Mouse (Mus musculus): ENCODE measurements around the gene Flvcr1.
A peak's percentile ranks its signal among the peaks of the same experiment; 100 is the strongest.
"Not testable (repeated sequence)": the region's sequence is repeated elsewhere in the genome, so short reads cannot be mapped to it uniquely, and the experiment has no call there.

Gene Flvcr1

DNA sequence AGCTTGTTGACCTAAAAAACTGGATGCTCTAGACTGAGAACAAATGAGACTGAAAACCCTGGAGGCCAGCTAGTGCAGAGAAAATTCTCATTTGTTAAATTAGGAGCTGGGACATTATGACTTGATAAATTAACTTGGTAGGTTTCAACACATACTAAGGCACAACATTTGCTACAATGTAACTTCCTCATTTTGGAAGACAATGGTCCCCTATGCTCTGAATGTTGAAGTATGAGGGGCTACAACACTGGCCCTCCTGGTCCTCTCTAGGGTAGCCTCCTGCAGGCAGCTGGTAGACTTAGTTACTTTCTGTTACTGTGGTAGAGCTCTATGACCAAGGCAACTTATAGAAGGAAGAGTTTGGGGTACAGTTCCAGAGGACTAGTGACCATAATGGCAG lies 15.4 kb upstream of the Flvcr1 start:
- DNase-seq (ENCODE audit: low read depth): no peak

DNA sequence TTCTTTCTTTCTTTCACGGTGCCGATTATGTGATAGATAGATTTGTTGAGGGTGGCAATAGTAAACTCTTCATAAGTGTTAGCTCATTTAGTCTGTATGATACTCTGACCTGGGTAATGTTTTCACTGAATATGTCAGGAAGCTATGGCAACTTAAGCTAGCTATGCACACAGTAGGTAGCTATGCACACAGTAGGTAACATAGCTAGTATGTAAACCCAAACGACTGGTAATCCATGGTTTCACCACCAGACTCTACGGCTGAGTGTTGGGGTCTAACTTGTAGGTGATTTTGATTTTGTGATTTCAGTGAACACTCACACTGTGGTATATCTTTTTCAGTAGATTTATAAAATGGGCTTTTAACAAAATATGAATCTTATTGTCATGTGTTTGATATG lies 12.0 kb upstream of the Flvcr1 start:
- DNase-seq (ENCODE audit: low read depth): no peak

DNA sequence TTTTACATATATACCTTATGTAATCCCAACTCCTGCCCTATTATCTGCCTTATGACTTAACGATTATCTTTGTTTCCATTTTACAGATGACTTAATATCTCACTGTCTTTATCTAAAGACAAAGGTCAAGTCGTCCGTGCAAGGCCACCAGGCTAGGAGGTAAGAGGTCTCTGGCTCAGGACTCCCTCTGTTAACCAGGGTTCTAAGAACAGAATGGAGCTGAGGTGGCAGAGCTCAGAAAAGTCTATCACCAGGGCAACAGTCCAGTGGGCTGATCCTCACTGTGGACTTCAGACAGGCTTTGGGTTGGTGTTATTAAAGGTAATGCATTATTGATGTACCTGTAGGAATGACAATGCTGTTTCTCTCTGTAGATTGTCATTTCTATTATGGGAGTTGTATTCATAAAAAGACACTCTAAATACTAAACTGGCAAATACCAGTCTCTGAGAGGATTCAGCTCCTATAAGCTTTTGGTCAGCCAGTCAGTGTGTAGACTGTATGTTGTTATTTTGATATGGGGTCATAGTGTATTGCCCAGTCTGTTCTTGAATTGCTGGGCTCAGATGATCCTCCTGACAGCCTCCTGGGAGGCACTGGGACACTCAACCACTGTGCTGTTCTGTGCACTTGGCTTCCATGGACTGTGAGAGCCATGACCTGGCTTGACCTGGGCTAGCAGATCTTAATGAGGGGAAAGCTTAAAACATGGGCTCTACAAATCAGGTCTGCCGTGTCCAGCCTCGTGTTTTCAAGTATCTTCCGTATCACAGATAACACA lies 10.8 kb upstream of the Flvcr1 start, which contains the start of gene Spata45:
Gene Spata45, plus strand, starts transcription at position 86 of the 781 bp plus-strand sequence.
- no peak for DNase-seq (ENCODE audit: low read depth)

DNA sequence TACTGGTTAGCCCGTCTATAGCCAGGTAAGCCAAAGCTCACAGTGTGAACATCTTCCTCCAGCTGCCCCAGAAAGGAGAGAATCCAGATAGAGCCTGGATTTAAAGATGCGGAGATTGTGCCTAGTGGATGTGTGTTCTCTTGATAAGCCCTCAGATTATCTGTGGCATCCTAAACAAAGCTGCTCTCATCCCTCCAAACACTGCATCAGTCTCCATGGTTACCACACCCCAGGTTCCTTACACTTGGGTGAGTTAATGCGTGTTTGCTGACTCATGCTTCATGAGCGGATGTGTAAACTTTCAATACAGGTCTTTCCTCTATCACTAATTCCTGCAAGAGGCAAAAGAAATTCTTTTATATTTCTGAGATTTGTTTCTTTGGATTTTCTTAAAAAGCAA lies 9.7 kb upstream of the Flvcr1 start:
- no peak for DNase-seq (ENCODE audit: low read depth)

DNA sequence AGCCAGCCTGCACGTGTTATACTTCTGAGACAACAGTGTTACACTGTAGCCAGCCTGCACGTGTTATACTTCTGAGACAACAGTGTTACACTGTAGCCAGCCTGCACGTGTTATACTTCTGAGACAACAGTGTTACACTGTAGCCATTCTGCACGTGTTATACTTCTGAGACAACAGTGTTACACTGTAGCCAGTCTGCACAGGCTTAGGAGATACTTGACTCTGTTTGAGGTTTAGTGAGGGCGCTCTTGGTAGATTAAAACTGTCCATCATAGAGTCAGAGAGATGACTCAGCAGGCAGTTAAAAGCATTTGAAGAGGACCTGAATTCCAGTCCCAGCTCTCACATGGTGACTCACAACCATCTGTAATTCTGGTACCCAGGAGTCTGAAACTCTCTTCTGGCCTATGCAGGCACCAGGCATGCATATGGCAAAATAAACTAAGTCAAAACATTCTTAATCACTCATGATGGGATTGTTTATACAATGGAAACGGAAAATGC lies 5.0 kb upstream of the Flvcr1 start:
- peak; percentile 43 for DNase-seq (ENCODE audit: low read depth)

- no peak for DNase-seq (ENCODE audit: low read depth)
Observed at GRCm38 (mm10) chr1:191030182-191030581, 4.2 kb upstream of the Flvcr1 start.

- DNase-seq (ENCODE audit: low read depth): no peak
Observed at GRCm38 (mm10) chr1:191025016-191026012, 644 bp downstream of the Flvcr1 start.

GRCm38 (mm10) chr1:191023806-191024205 lies 2.2 kb downstream of the Flvcr1 start:
- DNase-seq (ENCODE audit: low read depth): not testable (repeated sequence)

DNA sequence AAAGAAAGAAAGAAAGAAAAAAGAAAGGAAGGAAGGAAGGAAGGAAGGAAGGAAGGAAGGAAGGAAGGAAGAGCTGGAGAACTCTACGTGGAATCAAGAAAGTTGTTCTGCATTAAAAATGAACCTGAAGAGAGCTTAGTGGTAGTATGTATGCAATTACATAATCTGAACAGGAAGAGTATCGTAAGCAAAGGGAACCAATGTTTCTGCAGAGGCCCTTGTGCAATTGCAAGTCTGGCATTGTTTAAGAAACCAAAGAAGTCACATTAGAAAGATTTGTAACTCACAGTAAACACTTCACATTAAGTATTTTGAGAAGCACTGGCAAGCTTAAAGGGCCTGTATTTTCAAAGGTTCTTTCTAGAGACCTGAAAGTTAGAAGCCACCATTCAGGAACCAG lies 2.8 kb downstream of the Flvcr1 start:
- no peak for DNase-seq (ENCODE audit: low read depth)

DNA sequence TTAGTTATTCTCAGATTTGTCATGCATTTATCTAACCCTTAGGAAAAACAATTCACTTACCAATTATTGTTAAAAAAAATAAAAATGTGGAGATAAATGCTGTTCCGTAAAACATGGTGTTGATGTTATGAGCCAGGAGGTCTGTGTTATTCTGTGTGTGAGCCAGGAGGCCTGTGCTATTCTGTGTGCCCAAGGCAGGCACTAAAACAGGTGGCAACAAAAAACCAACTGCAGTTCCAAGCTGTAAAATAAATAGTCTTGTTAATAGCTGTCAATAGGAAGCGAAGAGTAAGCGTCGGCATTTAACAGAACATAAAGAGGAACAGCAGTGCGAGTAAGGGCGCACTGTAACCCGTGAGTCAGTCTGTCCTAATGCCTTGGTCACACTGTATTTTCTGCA lies 4.9 kb downstream of the Flvcr1 start:
- no peak for DNase-seq (ENCODE audit: low read depth)

GRCm38 (mm10) chr1:191020217-191020924 lies 5.6 kb downstream of the Flvcr1 start:
- no peak for DNase-seq (ENCODE audit: low read depth)

- no peak for DNase-seq (ENCODE audit: low read depth)
Observed at GRCm38 (mm10) chr1:191019803-191020202, 6.2 kb downstream of the Flvcr1 start.

GRCm38 (mm10) chr1:191014271-191014670 lies 11.7 kb downstream of the Flvcr1 start:
- DNase-seq (ENCODE audit: low read depth): no peak

- DNase-seq (ENCODE audit: low read depth): no peak
Observed at GRCm38 (mm10) chr1:191008707-191009106, 17.3 kb downstream of the Flvcr1 start.

DNA sequence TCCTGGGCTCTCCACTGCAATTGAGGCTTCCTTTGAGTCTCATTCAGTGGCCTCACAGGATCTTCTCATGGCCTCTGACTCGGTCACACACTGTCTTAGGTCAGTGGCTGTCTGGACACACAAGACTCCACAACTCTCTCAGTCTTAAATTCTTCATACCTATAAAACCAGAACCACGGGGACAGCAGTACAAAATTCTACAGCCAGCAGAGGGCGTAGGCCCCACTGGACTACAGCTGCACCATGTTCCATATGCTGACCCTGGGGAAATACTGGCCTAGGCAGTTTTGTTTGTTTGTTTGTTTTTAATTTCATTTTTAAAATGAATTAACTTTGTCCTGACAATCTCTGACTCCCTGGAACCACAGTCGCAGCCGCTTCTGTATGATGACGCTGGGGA lies 23.8 kb downstream of the Flvcr1 start:
- DNase-seq (ENCODE audit: low read depth): no peak

- DNase-seq (ENCODE audit: low read depth): no peak
Observed at GRCm38 (mm10) chr1:191000686-191001085, 25.3 kb downstream of the Flvcr1 start.

DNA sequence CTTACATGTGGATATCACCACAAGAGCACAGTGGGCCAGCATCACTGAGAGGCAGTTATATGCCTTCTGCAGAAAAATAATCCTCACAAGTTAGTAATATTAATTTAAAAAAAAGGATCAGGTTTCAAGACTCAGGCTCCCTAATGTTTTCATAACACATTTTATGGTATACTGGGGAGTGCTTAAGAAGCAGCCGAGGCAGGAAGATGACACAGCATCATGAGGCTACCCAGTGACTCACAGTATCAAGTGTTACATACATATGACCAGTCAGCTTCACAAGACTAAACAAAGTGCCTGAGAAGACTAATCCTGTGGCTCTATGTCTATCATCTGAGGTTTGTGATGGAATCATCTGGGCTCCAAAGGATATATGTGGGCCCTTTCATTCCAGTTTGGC lies 27.9 kb downstream of the Flvcr1 start:
- DNase-seq (ENCODE audit: low read depth): no peak

- no peak for DNase-seq (ENCODE audit: low read depth)
Observed at GRCm38 (mm10) chr1:190996346-190996877, 29.5 kb downstream of the Flvcr1 start.

DNA sequence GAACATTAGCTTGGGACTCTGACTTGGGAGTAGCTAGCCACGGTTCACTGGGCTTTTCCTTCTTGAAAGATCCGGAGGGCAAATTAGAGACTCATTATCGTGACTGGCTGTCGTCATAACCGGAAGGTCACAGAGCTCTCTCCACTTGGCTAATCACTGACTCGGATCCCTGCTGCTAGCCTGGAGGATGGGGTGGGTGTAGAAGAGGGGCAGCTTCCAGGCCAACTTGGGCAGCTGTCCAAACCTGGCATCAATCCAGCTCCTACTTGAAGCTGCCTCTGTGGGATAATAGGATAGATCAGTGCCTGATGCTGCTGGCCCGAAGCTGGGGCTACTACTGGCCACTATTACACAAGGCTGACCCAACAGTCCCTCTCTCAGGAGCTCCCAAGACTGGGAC lies 30.4 kb downstream of the Flvcr1 start:
- DNase-seq (ENCODE audit: low read depth): no peak

DNA sequence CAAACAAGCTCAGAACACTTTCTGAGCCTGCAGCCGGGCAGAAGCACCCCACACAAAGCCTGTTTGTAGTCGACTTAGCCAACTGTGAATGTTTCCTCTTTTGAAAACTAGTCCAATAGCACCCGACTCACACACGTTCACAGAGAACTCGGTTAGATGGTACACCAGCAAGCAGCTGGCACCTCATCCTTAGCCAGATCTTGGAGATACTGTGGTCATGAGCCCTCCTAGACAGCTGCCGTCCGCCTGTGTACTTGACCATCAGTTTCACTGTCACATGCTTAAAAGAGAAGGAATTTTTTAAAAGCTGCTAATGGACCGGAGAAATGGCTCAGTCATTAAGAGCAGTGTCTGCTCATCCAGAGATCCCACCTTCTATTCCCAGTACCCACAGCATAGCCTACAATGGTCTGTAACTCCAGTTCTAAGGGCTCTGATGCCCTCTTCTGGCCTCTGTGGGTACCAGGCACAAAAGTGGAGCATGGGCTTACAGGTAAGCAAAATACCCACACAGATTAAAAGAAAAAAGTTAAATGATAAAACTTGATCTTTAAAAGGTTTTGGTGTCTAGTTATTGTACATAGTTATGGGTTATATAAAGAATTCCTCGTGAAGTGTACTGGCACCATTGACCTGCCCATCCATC lies 36.4 kb downstream of the Flvcr1 start:
- DNase-seq (ENCODE audit: low read depth): no peak

DNA sequence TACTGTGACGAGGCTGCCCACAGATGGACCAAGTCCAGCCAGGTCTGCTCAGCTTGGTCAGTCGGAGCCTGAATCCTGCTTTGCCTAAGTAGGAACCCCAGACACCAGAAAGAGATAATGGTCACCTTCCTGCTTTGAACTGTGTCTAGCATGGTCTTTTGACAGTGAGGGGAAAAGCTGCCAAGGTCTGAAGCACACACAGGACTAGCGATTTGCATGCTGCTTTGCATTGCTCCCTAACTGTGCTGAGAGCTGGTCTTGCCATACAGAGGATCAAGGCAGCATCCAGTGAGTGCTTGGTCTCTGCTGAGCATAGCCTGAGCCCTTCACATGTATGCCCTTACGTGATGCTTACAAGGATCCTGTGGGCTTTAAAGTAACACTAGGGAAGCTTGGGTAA lies 44.5 kb downstream of the Flvcr1 start:
- no peak for DNase-seq (ENCODE audit: low read depth)

All from fibroblast of lung, adult 2 months (primary cell).